Mouse (Mus musculus) neural tube, embryonic 14.5 days (tissue): Measurements from ENCODE around the gene Zkscan8. TPM values are rescaled to one million over a fixed set of nuclear protein-coding genes. Genes with fewer than 3 reads are reported as not detected.
"Not testable (repeated sequence)": the region's sequence is repeated elsewhere in the genome, so short reads cannot be mapped to it uniquely, and the experiment has no call there.

ENCODE experiments used
- ATAC-seq: fragments of 200-750 bp; cut with Nextera tagmentation; 2 replicates; pipeline ENCODE4 v1.8.0; 2017; ENCODE audit warnings: low read depth, mild to moderate bottlenecking, moderate TSS enrichment, moderate library complexity
- H3K27ac ChIP-seq: fragments of 300-500 bp; sonication (generic); 2 replicates; pipeline ENCODE4 v1.5.1; 2014; ENCODE audit warnings: low read depth, mild to moderate bottlenecking, control low read depth, low read length, moderate library complexity, mixed read lengths
- H3K27me3 ChIP-seq: fragments of 300-500 bp; sonication (generic); 2 replicates; pipeline ENCODE4 v1.6.1; 2014; ENCODE audit warnings: low read length; ENCODE audit not compliant: control insufficient read depth, insufficient read depth
- H3K36me3 ChIP-seq: fragments of 300-500 bp; sonication (generic); 2 replicates; pipeline ENCODE4 v1.6.1; 2014; ENCODE audit warnings: low read length, mixed read lengths; ENCODE audit not compliant: control insufficient read depth, insufficient read depth
- H3K4me1 ChIP-seq: fragments of 300-500 bp; sonication (generic); 2 replicates; pipeline ENCODE4 v1.6.1; 2014; ENCODE audit warnings: low read length; ENCODE audit not compliant: control insufficient read depth, insufficient read depth
- H3K4me2 ChIP-seq: fragments of 300-500 bp; sonication (generic); 2 replicates; pipeline ENCODE4 v1.6.1; 2014; ENCODE audit warnings: mild to moderate bottlenecking, low read depth, low read length, control low read depth
- H3K4me3 ChIP-seq: fragments of 300-500 bp; sonication (generic); 2 replicates; pipeline ENCODE4 v1.5.1; 2014; ENCODE audit warnings: low read depth, low read length, control low read depth, mixed read lengths
- H3K9ac ChIP-seq: fragments of 300-500 bp; sonication (generic); replicated peaks from 2 replicates; pipeline ENCODE4 v1.6.1; 2014; ENCODE audit warnings: low read depth, mild to moderate bottlenecking, control low read depth, low read length, mixed read lengths
- H3K9me3 ChIP-seq: fragments of 300-500 bp; sonication (generic); 2 replicates; pipeline ENCODE4 v1.6.1; 2016; ENCODE audit warnings: low read length; ENCODE audit not compliant: control insufficient read depth
- WGBS: fragments of 180-500 bp; shearing (Covaris S2); extraction: QIAGEN DNeasy Blood & Tissue Kit; methylation state at CpG from one replicate; pipeline ENCODE4 v1.1.7; 2014; 5-methylcytosine and 5-hydroxymethylcytosine counted together
- polyA plus RNA-seq: library from polyadenylated mRNA; unstranded; fragments of >200 nt; fragmentation: Nextera tagmentation; extraction: Ambion mirVana; gene quantifications from 2 replicates; pipeline ENCODE4 v1.2.1, GENCODE M21; 2014

The Zkscan8 gene
- polyA plus RNA-seq, 1 experiment from 2014 or later, result 9.5 TPM

DNA sequence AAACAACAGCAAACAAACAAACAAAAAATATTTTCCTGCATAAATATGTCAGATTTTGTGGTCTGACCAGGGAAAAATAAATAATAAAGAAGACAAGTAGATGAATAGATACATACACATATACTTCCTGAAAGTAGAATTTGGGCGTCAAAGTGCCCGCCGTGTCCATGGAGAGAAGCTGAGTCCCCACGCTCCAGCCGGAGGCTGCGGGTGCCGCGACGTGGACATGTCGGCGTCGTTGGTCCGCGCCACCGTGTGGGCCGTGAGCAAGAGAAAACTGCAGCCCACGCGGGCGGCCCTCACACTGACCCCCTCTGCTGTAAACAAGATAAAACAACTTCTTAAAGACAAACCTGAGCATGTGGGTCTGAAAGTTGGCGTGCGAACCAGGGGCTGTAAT lies 35.8 kb downstream of the Zkscan8 start, which contains the start of gene AK157302:
Gene AK157302 (plus strand): TSS at position 144 of the 400 bp plus-strand sequence.
- Histone ChIP-seq H3K27ac (no peak within 1 kb of the TSS), H3K27me3 (no peaks in the 10 kb centered on the region), H3K4me1 (no peaks in the 10 kb centered on the region), H3K9ac (no peak within 1 kb of the TSS), H3K9me3 (no peaks in the 10 kb centered on the region), H3K4me2 (no peak within 1 kb of the TSS), H3K36me3 (no peaks in the 10 kb centered on the region), H3K4me3 (no peak within 1 kb of the TSS)
- 95% methylated on average over 21 of the region's 21 CpGs for WGBS
- no peak for ATAC-seq

DNA sequence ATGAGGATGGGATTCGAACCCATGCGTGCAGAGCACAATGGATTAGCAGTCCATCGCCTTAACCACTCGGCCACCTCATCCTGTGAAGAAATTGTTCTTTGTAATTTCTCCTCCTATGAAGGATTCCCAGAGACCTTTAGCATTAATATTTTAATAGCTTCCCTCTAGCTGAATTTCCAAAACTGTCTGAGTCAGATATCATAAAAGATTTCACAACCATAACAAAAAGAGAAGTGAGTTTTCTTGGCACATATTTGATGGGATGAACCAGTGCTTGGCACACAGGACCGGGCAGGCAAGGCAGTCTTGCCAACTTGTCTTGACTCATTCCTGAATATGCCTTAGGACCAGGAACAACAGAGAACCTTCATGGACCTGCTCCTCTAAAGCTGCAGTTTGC lies 38.1 kb downstream of the Zkscan8 start:
- Histone ChIP-seq H3K27me3 (no peaks in the 10 kb centered on the region), H3K36me3 (no peaks in the 10 kb centered on the region), H3K4me2 (no peak overlapping the region), H3K9me3 (no peaks in the 10 kb centered on the region), H3K4me3 (no peak overlapping the region), H3K9ac (no peak overlapping the region), H3K4me1 (no peaks in the 10 kb centered on the region), H3K27ac (no peak overlapping the region)
- no peak for ATAC-seq
- WGBS, result 91% methylated on average over 5 of the region's 5 CpGs

- 92% methylated on average over 1 of the region's 1 CpGs for WGBS
- no peak overlapping the region for H3K4me2 ChIP-seq
- peaks cover 11% of the 10 kb centered on the region; the same call in 1 of the 2 replicates for H3K36me3 ChIP-seq
- H3K4me1 ChIP-seq, result no peaks in the 10 kb centered on the region
- ATAC-seq, result no peak
- no peak overlapping the region for H3K27ac ChIP-seq
- H3K9ac ChIP-seq, result no peak overlapping the region
- no peaks in the 10 kb centered on the region for H3K9me3 ChIP-seq
- no peak overlapping the region for H3K4me3 ChIP-seq
- no peaks in the 10 kb centered on the region for H3K27me3 ChIP-seq
These were observed 44.0 kb downstream of the Zkscan8 start for GRCm38 (mm10) chr13:21486881-21487280.

- H3K9me3 ChIP-seq, H3K27me3 ChIP-seq, H3K36me3 ChIP-seq, H3K4me1 ChIP-seq: not testable (repeated sequence)
- peak; percentile 94 for ATAC-seq
- Histone ChIP-seq H3K4me3 (peak within 1 kb of the TSS; percentile 63), H3K9ac (peak within 1 kb of the TSS; percentile 59), H3K27ac (peak within 1 kb of the TSS; percentile 75), H3K4me2 (peak within 1 kb of the TSS; percentile 57)
- WGBS, result 6% methylated on average over 21 of the region's 31 CpGs
These were observed 51.9 kb downstream of the Zkscan8 start, which contains the start of the genes Zkscan4 and Gm10065 for GRCm38 (mm10) chr13:21478759-21479670. TSS of gene Zkscan4 (plus strand) at chr13:21478907. TSS of gene Gm10065 (minus strand) at chr13:21479441.

- Histone ChIP-seq H3K4me2 (no peak overlapping the region), H3K9ac (no peak overlapping the region), H3K36me3 (no peaks in the 10 kb centered on the region), H3K9me3 (no peaks in the 10 kb centered on the region), H3K4me1 (no peaks in the 10 kb centered on the region), H3K27me3 (no peaks in the 10 kb centered on the region), H3K27ac (no peak overlapping the region), H3K4me3 (no peak overlapping the region)
- ATAC-seq, result no peak
- WGBS, result 28% methylated on average over 4 of the region's 4 CpGs
These were observed 58.5 kb downstream of the Zkscan8 start for GRCm38 (mm10) chr13:21472427-21472826.

DNA sequence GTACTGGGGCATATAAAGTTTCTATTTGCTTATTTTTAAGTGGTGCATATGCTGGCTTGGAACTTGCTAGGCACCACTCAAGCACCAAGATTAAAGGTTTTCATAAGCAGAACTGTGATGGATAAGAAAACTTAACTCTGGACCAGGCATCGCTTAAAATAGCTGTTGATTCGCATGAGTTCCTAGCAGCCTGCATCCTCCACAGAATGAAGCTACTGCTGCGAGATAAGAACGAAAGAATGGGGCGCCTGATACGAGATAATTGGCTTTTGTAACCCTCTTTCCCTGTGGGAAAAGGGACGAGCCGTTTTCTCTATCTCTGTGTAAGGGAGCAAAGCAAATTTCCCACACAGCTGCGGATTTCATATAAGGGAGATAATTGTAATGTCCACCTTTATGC lies 61.8 kb downstream of the Zkscan8 start:
- Histone ChIP-seq H3K4me2 (peak overlapping the region; percentile 71), H3K4me1 (no peaks in the 10 kb centered on the region), H3K9me3 (no peaks in the 10 kb centered on the region), H3K4me3 (no peak overlapping the region), H3K9ac (no peak overlapping the region), H3K27me3 (no peaks in the 10 kb centered on the region), H3K27ac (no peak overlapping the region), H3K36me3 (no peaks in the 10 kb centered on the region)
- no peak for ATAC-seq
- WGBS, result 38% methylated on average over 9 of the region's 9 CpGs

- WGBS, result under 1% methylated on average over 54 of the region's 54 CpGs
- Histone ChIP-seq H3K36me3 (no peaks in the 10 kb centered on the region), H3K9me3 (no peaks in the 10 kb centered on the region), H3K4me3 (peak within 1 kb of the TSS; percentile 53), H3K27me3 (no peaks in the 10 kb centered on the region), H3K4me1 (no peaks in the 10 kb centered on the region), H3K4me2 (peak within 1 kb of the TSS; percentile 71), H3K9ac (peak within 1 kb of the TSS; percentile 80), H3K27ac (peak within 1 kb of the TSS; percentile 72; the same call in 1 of the 2 replicates)
- peak; percentile 100 for ATAC-seq
These were observed 62.6 kb downstream of the Zkscan8 start, which contains the start of gene Nkapl for GRCm38 (mm10) chr13:21468061-21469019. TSS of gene Nkapl (minus strand) at chr13:21468509.

DNA sequence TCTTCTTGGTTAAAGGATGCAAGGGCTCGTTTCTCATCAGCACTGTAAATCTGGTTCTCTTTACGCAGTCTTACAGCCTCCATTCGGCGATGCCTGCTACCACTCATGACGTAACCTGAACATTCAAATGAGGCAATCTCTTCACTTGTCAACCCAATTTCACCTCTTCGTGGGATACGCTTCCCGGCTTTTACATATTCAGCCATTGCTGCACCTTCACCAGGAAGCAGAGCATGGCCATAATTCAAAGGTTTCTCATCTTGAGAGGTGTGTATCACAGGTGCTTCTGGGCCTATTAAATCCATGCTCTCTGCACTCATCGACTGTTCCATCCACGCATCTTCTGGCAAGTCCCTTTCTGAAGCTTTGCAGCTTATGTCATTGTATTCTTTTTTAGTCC lies 63.6 kb downstream of the Zkscan8 start:
- Histone ChIP-seq H3K27ac (no peak overlapping the region), H3K36me3 (no peaks in the 10 kb centered on the region), H3K4me3 (no peak overlapping the region), H3K4me1 (no peaks in the 10 kb centered on the region), H3K9ac (no peak overlapping the region), H3K27me3 (no peaks in the 10 kb centered on the region), H3K4me2 (no peak overlapping the region), H3K9me3 (no peaks in the 10 kb centered on the region)
- no peak for ATAC-seq
- 86% methylated on average over 10 of the region's 10 CpGs for WGBS
